11 mouse cellular contexts compared by ENCODE assay signal in genomic region chr1:36937015-36937414, GRCm38 (mm10). TPM values are rescaled to one million over a fixed set of nuclear protein-coding genes. Genes with fewer than 3 reads are reported as not detected.
DNase-seq lines count a peak whose midpoint lies in the region; ATAC-seq and TF ChIP-seq lines count a peak whose summit lies in the region.
"Had no signal": no experiment of that assay in that cellular context is flagged by ENCODE, and none has a peak within 500 bp of the region (broad histone marks: within the 10 kb centered on the region; RNA-seq: fewer than 3 reads in every experiment).

No protein-coding gene starts in this region.

- no peak overlapping the region for H3K9ac ChIP-seq in heart, embryonic 15.5 days
- no peak overlapping the region for H3K9ac ChIP-seq in embryonic facial prominence, embryonic 12.5 days
- no peak overlapping the region for H3K9ac ChIP-seq in hindbrain, postnatal 0 days (replicated peaks; ENCODE audit: low read length)
- no peak overlapping the region for H3K9ac ChIP-seq in midbrain, embryonic 16.5 days (ENCODE audit: low read depth, low read length)

- H3K4me2 ChIP-seq in heart, embryonic 15.5 days: peak overlapping the region; percentile 1; the same call in 1 of the 2 replicates
- peak overlapping the region; percentile 76 for H3K4me2 ChIP-seq in embryonic facial prominence, embryonic 12.5 days (replicated peaks)
- peak overlapping the region; percentile 85 for H3K4me2 ChIP-seq in hindbrain, postnatal 0 days (ENCODE audit: low read depth, low read length)
- H3K4me2 ChIP-seq in midbrain, embryonic 16.5 days (ENCODE audit: low read length): peak overlapping the region; percentile 58

- TF ChIP-seq CTCF in hindbrain, postnatal 0 days (IDR thresholded peaks at IDR 0.05; ENCODE audit: low read depth): no peak

- no peak overlapping the region for H3K4me3 ChIP-seq in heart, embryonic 15.5 days
- no peak overlapping the region for H3K4me3 ChIP-seq in embryonic facial prominence, embryonic 12.5 days
- no peak overlapping the region for H3K4me3 ChIP-seq in hindbrain, postnatal 0 days (ENCODE audit: low read length)
- H3K4me3 ChIP-seq in midbrain, embryonic 16.5 days (ENCODE audit: low read depth, low read length): no peak overlapping the region

- no peak for ATAC-seq in heart, embryonic 15.5 days (replicated peaks; ENCODE audit: insufficient number of reproducible peaks, insufficient read depth, low FRiP score, low read depth)
- ATAC-seq in embryonic facial prominence, embryonic 12.5 days (ENCODE audit: insufficient number of reproducible peaks, insufficient read depth, low FRiP score, low TSS enrichment): no peak
- ATAC-seq in hindbrain, postnatal 0 days: no peak
- no peak for ATAC-seq in midbrain, embryonic 16.5 days
- ATAC-seq in frontal cortex, adult (ENCODE audit: low TSS enrichment): no peak
- ATAC-seq: CD4-positive, CD25-positive, alpha-beta regulatory T cell, adult 4 months had no signal

- H3K27ac ChIP-seq in heart, embryonic 15.5 days: no peak overlapping the region
- H3K27ac ChIP-seq in embryonic facial prominence, embryonic 12.5 days: no peak overlapping the region
- H3K27ac ChIP-seq in hindbrain, postnatal 0 days: no peak overlapping the region
- no peak overlapping the region for H3K27ac ChIP-seq in midbrain, embryonic 16.5 days (ENCODE audit: low read length)

- no peaks in the 10 kb centered on the region for H3K9me3 ChIP-seq in heart, embryonic 15.5 days (replicated peaks)
- H3K9me3 ChIP-seq in embryonic facial prominence, embryonic 12.5 days: no peaks in the 10 kb centered on the region
- H3K9me3 ChIP-seq in hindbrain, postnatal 0 days (ENCODE audit: low read length): no peaks in the 10 kb centered on the region
- no peaks in the 10 kb centered on the region for H3K9me3 ChIP-seq in midbrain, embryonic 16.5 days (replicated peaks; ENCODE audit: control insufficient read depth, low read length, poor library complexity, severe bottlenecking)

- 60% methylated on average over 2 of the region's 2 CpGs for WGBS in heart, embryonic 15.5 days
- 46% methylated on average over 2 of the region's 2 CpGs for WGBS in embryonic facial prominence, embryonic 12.5 days
- 68% methylated on average over 2 of the region's 2 CpGs for WGBS in hindbrain, postnatal 0 days
- 85% methylated on average over 2 of the region's 2 CpGs for WGBS in midbrain, embryonic 16.5 days

- no peak for DNase-seq in heart, postnatal 36 days
- no peak for DNase-seq in hindbrain, postnatal 0 days (ENCODE audit: low spot score)
- no peak for DNase-seq in retina, postnatal 1 day
- no peak for DNase-seq in kidney, adult 9 months
- DNase-seq: cerebellum, adult 18-20 months; kidney, postnatal 10 days had no signal

- intact Hi-C loops in heart, postnatal 36 days (cut with DNase I): loop anchor here (5.0 kb wide), 1 partner anchor 95 kb away; no protein-coding TSS in a partner anchor

- no peaks in the 10 kb centered on the region for H3K36me3 ChIP-seq in heart, embryonic 15.5 days
- H3K36me3 ChIP-seq in embryonic facial prominence, embryonic 12.5 days: no peaks in the 10 kb centered on the region
- no peaks in the 10 kb centered on the region for H3K36me3 ChIP-seq in hindbrain, postnatal 0 days (ENCODE audit: insufficient read depth, low read length)
- H3K36me3 ChIP-seq in midbrain, embryonic 16.5 days (ENCODE audit: control insufficient read depth, insufficient read depth, low read length): no peaks in the 10 kb centered on the region

- H3K27me3 ChIP-seq in heart, embryonic 15.5 days: no peaks in the 10 kb centered on the region
- H3K27me3 ChIP-seq in embryonic facial prominence, embryonic 12.5 days: no peaks in the 10 kb centered on the region
- no peaks in the 10 kb centered on the region for H3K27me3 ChIP-seq in hindbrain, postnatal 0 days (ENCODE audit: insufficient read depth, low read length)
- H3K27me3 ChIP-seq in midbrain, embryonic 16.5 days (ENCODE audit: control insufficient read depth, insufficient read depth, low read depth, low read length): no peaks in the 10 kb centered on the region

- H3K4me1 ChIP-seq in heart, embryonic 15.5 days (replicated peaks): peaks cover 42% of the 10 kb centered on the region
- H3K4me1 ChIP-seq in embryonic facial prominence, embryonic 12.5 days: peaks cover 27% of the 10 kb centered on the region
- peaks cover 12% of the 10 kb centered on the region for H3K4me1 ChIP-seq in hindbrain, postnatal 0 days (ENCODE audit: insufficient read depth, low read length)
- peaks cover 38% of the 10 kb centered on the region for H3K4me1 ChIP-seq in midbrain, embryonic 16.5 days (ENCODE audit: control insufficient read depth, insufficient read depth, low read length)

RNA-seq across cellular contexts. Expression of gene Tmem131, which starts 6.5 kb away (rescaled TPM):
- polyA plus RNA-seq in heart, embryonic 15.5 days (2015; fragmentation: Nextera tagmentation; extraction: Ambion mirVana): 6.2 and 8.6 TPM in 2 replicates
- 10 to 100 TPM; 32.9 to 35.9 TPM for total RNA-seq in heart, postnatal 36 days (2021)
- 18.5 and 19.9 TPM in 2 replicates for polyA plus RNA-seq in embryonic facial prominence, embryonic 12.5 days (2016; fragmentation: Nextera tagmentation; extraction: Ambion mirVana)
- total RNA-seq in hindbrain, postnatal 0 days (2014; rRNA removed): 21.5 and 22.9 TPM in 2 replicates
- polyA plus RNA-seq in hindbrain, postnatal 0 days (2015; fragmentation: Nextera tagmentation; extraction: Ambion mirVana): 8.0 and 8.9 TPM in 2 replicates
- polyA plus RNA-seq in midbrain, embryonic 16.5 days (2015; fragmentation: Nextera tagmentation; extraction: Ambion mirVana): 13.8 and 14.0 TPM in 2 replicates

Comparison
In these comparisons a context has a peak if more than half of its experiments do, and no peak if none do; other contexts are left out.
1. H3K4me2 ChIP-seq: peak in every context shown above with its lines; median percentile 85 in hindbrain, postnatal 0 days; 76 in embryonic facial prominence, embryonic 12.5 days; 58 in midbrain, embryonic 16.5 days; 1 in heart, embryonic 15.5 days.